Mouse (Mus musculus) urinary bladder, postnatal 36 days (tissue): ENCODE measurements around the gene Cep95.

Source experiments
- DNase-seq, 2 experiments: peaks; one replicate each; pipeline ENCODE4 v3.0.0; 2022; ENCODE audit warnings: low spot score in 2 of 2, mixed read lengths in 1 of 2

The Cep95 gene

DNA sequence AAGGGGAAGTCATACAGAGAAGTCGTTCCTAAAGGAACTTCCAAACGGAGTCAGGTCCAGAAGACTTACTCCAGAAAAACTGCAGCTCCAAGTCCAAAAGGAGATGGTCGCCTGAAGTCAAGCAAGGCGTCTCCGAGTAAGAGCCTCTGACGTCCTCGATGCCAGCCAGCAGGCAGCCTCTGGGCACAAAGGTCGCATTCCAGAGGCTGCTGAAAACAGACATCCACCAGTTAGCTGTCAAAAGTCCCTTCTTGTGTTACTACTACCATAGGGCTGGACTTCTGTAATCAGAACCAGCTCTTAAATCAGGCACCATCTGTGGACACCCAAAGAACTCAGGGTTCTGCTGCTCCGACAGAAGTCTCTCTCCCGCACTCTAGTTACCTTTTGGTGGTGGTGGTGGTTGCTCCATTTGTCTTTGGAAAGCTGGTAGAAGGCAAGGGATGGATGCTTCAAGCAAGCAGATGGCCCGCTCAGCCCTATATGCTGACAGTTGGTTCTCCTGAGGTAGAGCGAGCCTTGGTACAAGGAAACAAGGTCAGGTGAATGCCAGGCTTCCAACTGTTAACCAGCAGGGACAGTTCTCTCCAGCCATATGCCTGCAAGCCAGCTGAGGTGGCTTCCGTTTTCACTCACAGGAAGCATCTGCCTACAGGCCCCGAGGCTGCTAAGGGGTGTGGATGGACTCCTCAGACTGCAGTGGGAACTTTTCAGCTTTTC lies 25.7 kb downstream of the Cep95 start:
- DNase-seq = no peak

GRCm38 (mm10) chr11:106815331-106815730 lies 26.3 kb downstream of the Cep95 start:
- no peak for DNase-seq

DNA sequence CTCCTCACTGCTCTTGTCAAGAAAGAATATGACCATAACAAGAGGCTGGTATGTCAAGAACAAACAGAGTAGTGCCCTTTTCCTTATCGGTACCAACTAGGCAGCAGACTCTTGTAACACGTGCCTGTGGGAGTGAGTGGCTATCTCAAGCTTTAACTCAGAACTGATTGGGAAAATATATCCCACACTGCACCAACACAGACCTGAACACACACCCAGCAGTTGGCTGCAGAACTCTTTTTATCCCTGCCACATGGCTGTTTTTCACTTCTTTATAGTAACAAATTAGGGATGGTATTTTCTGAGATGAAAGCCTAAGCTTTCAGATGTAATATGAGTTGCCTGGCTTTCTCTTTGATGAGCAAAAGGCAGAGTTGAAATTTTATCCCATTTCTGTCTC lies 26.7 kb downstream of the Cep95 start:
- no peak for DNase-seq

DNA sequence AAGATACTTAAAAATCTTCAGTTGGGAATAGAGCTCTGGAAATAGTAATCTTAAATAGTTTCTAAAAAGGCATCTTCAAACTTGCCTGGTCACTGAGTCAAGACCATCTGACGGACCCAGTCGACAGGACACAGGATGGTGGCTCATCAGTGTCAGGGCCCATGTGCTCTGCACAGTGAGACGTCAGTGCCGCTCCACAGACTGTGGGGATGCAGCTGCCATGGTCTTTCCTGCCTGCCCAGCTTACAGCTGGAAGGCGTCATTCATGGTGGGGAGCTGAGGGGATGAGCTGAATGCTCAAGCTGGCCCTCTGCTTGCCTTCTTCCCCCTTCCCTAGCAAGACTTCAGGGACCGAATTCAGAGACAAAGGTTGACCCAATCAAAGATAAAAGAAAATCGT lies 27.3 kb downstream of the Cep95 start:
- DNase-seq = no peak

- no peak for DNase-seq
These were observed 28.1 kb downstream of the Cep95 start for GRCm38 (mm10) chr11:106817156-106817555.

- DNase-seq = no peak
These were observed 28.8 kb downstream of the Cep95 start for GRCm38 (mm10) chr11:106817808-106818207.

- DNase-seq = no peak
These were observed 29.3 kb downstream of the Cep95 start for GRCm38 (mm10) chr11:106818341-106818740.

DNA sequence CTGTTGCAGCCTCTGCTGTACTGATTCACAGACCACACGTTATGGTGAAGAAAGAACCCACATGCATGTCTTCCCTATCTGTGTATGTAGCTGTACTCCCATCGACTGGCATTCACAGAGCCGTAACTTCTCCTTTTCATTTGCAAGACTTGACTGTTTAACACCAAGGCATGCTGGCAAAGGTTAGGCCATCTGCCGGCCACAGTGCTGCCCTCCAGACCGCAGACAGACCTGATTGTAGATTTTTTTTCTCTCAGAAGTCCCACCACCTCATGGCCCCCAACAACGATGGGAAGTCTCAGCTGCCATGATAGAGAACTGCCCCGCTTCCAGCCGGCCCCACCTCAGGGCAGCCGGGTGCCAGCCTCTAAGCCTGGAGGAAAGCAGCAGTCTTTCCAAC lies 30.5 kb downstream of the Cep95 start:
- no peak for DNase-seq

GRCm38 (mm10) chr11:106820252-106820651 lies 31.2 kb downstream of the Cep95 start:
- no peak for DNase-seq

DNA sequence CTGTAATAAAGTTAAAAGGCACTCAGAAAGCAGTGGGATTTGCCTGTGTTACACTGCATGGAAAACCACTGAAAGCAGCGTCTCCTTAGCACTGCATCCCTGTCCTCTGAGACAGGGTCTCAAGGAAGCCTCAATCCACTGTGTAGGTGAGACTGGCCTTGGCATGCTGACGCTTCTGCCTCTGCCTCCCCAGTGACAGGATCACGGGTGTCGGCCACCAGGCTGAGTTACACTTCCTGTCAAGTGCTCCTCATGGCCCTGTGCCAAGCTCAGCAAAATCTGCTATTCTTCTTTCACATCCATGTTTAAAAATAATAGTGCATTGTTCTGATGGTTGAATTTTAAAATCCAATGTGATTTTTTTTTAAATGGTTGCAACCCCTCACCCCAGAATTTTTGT lies 31.9 kb downstream of the Cep95 start:
- peak in 1 of 2 experiments; percentile 46 for DNase-seq

DNA sequence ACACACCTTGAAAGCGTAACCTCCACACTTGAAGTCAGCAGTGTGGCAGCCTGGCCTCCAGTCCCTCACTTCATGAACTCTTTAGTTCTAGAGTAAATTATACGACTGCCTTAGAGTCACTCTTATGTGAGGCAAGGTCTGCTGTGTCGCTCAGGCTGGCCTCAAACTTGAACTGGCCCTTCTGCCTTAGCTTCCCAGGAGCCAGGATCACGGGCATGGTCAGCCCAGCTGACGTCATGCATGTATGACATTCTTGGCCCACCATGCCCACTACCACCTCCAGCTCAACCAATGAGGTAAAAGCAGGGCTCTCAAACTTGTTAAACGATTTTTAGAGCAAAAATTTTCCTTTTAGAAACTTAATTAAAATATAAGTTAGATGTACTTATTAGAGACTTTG lies 32.3 kb downstream of the Cep95 start:
- DNase-seq = no peak

- DNase-seq = no peak
These were observed 33.4 kb downstream of the Cep95 start for GRCm38 (mm10) chr11:106822491-106822890.

DNA sequence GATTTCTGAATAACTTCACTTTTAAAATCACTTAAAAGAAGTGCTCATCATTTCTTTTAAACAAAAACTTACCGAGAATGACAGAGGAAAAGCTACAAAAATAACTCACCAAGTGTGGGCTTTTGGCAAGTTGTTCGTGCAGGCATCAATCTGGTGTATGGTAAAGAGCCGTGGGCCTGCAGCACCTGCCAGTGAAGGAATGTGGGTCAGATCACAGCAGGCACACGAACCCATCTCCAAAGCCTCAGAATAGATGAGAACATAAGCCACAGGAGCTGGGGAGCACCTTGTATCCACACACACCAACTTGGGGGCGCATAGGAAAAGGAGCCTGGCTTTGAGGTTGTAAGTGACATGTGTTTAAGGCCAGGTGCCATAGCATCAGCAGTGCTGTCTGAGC lies 33.9 kb downstream of the Cep95 start:
- no peak for DNase-seq

- no peak for DNase-seq
These were observed 34.7 kb downstream of the Cep95 start for GRCm38 (mm10) chr11:106823741-106824140.

GRCm38 (mm10) chr11:106824403-106824802 lies 35.4 kb downstream of the Cep95 start:
- no peak for DNase-seq

GRCm38 (mm10) chr11:106828079-106828478 lies 39.0 kb downstream of the Cep95 start:
- DNase-seq = no peak

DNA sequence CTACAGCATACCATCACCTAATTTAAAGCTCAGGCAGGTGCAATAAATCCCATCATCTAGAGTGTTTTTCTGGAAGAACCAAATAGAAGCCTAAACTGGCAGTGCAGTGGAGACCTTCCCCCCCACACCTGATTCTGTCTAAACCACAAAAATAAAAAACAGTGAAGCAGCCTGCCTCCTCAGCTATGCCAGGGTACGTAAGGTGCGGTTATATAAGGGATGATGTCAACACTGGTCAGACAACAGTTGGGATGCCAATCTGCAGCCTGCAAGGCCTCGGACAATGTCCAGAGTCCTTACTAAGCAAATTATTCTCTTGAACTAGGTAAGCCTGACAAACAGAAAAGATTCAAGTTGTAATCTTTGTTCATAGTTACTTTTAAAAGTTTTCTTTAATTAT lies 53.0 kb downstream of the Cep95 start:
- DNase-seq = no peak

GRCm38 (mm10) chr11:106851438-106851837 lies 62.4 kb downstream of the Cep95 start:
- DNase-seq = no peak
